Mouse (Mus musculus) midbrain, embryonic 12.5 days (tissue): Measurements from ENCODE around the gene Crb3. TPM values are rescaled to one million over a fixed set of nuclear protein-coding genes. Genes with fewer than 3 reads are reported as not detected.
A peak's percentile ranks its signal among the peaks of the same experiment; 100 is the strongest.
"Not testable (repeated sequence)": the region's sequence is repeated elsewhere in the genome, so short reads cannot be mapped to it uniquely, and the experiment has no call there.

Experiments used
- ATAC-seq: fragments of 200-750 bp; cut with Nextera tagmentation; 2 replicates; pipeline ENCODE4 v1.8.0; 2017; ENCODE audit warnings: low read depth, moderate TSS enrichment, moderate library complexity; ENCODE audit not compliant: low FRiP score
- H3K27ac ChIP-seq: fragments of 300-500 bp; sonication (generic); replicated peaks from 2 replicates; pipeline ENCODE4 v1.5.1; 2016; ENCODE audit warnings: mild to moderate bottlenecking
- H3K27me3 ChIP-seq: fragments of 300-500 bp; sonication (generic); 2 replicates; pipeline ENCODE4 v1.6.1; 2016; ENCODE audit warnings: mild to moderate bottlenecking
- H3K36me3 ChIP-seq: fragments of 300-500 bp; sonication (generic); 2 replicates; pipeline ENCODE4 v1.6.1; 2016
- H3K4me1 ChIP-seq: fragments of 300-500 bp; sonication (generic); 2 replicates; pipeline ENCODE4 v1.6.1; 2016
- H3K4me2 ChIP-seq: fragments of 300-500 bp; sonication (generic); replicated peaks from 2 replicates; pipeline ENCODE4 v1.6.1; 2016; ENCODE audit warnings: mild to moderate bottlenecking, moderate library complexity
- H3K4me3 ChIP-seq: fragments of 300-500 bp; sonication (generic); 2 replicates; pipeline ENCODE4 v1.5.1; 2016; ENCODE audit warnings: mild to moderate bottlenecking
- H3K9ac ChIP-seq: fragments of 300-500 bp; sonication (generic); replicated peaks from 2 replicates; pipeline ENCODE4 v1.6.1; 2016; ENCODE audit warnings: mild to moderate bottlenecking, moderate library complexity
- H3K9me3 ChIP-seq: fragments of 300-500 bp; sonication (generic); 2 replicates; pipeline ENCODE4 v1.6.1; 2016; ENCODE audit warnings: mild to moderate bottlenecking
- WGBS: fragments of 180-500 bp; shearing (Covaris S2); methylation state at CpG from one replicate; pipeline ENCODE4 v1.1.7; 2016; 5-methylcytosine and 5-hydroxymethylcytosine counted together
- polyA plus RNA-seq: library from polyadenylated mRNA; unstranded; fragments of >200 nt; fragmentation: Nextera tagmentation; extraction: Ambion mirVana; gene quantifications from 2 replicates; pipeline ENCODE4 v1.2.1, GENCODE M21; 2016

The Crb3 gene
- polyA plus RNA-seq, 1 experiment from 2014 or later: 1.5 TPM

DNA sequence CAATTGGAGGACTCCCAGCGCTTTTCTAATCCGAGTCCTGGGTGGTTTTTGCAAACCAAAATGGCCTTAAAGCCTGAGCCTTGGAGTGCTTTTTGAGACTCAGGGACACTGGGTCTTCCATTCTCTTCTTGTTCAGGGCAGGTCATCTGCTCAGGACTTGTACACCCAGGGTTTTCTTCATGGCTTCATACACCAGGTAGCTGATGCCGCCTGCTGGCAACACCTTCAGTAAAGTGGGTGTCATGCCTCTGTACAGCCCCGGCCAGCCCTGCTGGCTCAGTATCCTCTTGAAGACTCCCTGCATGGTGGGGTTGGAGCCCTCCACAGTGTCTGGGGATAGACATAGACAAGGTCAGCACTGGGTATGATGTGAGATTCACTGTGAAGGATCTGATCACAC is 26.1 kb upstream of the Crb3 start:
- H3K4me3 ChIP-seq: peak overlapping the region; percentile 99; the same call in 1 of the 2 replicates
- ATAC-seq: no peak
- H3K36me3 ChIP-seq: peaks cover 14% of the 10 kb centered on the region
- H3K27me3 ChIP-seq: peaks cover 8% of the 10 kb centered on the region
- H3K27ac ChIP-seq: 0 out of 2 replicates have a peak overlapping the region, but pooled peaks have one; percentile 87
- WGBS: 80% methylated on average over 4 of the region's 4 CpGs
- H3K9ac ChIP-seq: no peak overlapping the region
- H3K4me1 ChIP-seq: peaks cover 26% of the 10 kb centered on the region
- H3K9me3 ChIP-seq: no peaks in the 10 kb centered on the region
- no peak overlapping the region for H3K4me2 ChIP-seq

DNA sequence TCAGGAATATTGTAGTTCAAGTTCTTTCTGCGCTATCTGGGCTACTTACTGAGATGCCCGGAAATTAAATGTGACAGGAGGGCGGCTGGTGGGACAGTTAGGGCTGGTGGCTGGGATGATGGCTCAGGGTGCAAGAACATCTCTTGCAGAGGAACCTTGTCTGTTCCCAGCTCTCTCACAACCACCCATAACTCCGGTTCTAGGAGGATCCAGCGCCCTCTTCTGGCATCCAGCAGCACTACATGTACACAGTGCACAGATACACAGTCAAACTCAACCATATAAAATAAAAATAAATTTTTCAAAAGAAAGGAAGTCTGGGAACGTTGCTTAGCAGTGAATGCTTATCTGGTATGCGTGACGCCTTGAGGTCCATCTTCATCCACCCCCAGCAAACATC is 19.9 kb upstream of the Crb3 start:
- H3K4me2 ChIP-seq: no peak overlapping the region
- ATAC-seq: no peak
- 29% methylated on average over 8 of the region's 8 CpGs for WGBS
- H3K27ac ChIP-seq: no peak overlapping the region
- H3K9me3 ChIP-seq: no peaks in the 10 kb centered on the region
- H3K27me3 ChIP-seq: peaks cover 27% of the 10 kb centered on the region
- no peaks in the 10 kb centered on the region for H3K4me1 ChIP-seq
- no peaks in the 10 kb centered on the region for H3K36me3 ChIP-seq
- H3K4me3 ChIP-seq: no peak overlapping the region
- H3K9ac ChIP-seq: no peak overlapping the region

DNA sequence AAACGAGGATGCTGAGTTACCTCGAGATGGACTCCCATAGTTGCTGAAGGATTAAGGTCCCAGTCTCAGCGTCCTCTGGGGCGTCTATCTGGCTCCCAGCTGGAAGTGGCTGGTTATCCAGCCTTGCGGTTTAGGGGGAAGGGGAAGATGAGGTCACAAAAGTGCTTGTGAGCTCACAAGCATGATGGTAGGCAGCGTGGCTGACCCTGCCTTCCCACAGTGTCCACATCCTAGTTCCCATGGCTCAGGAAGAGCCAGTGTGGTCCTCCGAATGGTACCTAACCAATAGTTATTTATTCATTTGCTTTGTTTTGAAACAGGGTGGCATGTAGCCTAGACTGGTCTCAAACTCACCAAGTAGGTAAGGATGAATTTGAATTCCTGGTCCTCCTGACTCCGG is 17.4 kb upstream of the Crb3 start, which contains the start of gene Slc25a41:
Gene Slc25a41, minus strand, starts transcription at position 101 of the 400 bp plus-strand sequence.
- no peak for ATAC-seq
- H3K9me3 ChIP-seq: no peaks in the 10 kb centered on the region
- H3K4me2 ChIP-seq: no peak within 1 kb of the TSS
- H3K4me3 ChIP-seq: no peak within 1 kb of the TSS
- H3K27ac ChIP-seq: no peak within 1 kb of the TSS
- H3K27me3 ChIP-seq: peaks cover 28% of the 10 kb centered on the region
- 78% methylated on average over 8 of the region's 8 CpGs for WGBS
- no peak within 1 kb of the TSS for H3K9ac ChIP-seq
- no peaks in the 10 kb centered on the region for H3K4me1 ChIP-seq
- peaks cover 19% of the 10 kb centered on the region for H3K36me3 ChIP-seq

DNA sequence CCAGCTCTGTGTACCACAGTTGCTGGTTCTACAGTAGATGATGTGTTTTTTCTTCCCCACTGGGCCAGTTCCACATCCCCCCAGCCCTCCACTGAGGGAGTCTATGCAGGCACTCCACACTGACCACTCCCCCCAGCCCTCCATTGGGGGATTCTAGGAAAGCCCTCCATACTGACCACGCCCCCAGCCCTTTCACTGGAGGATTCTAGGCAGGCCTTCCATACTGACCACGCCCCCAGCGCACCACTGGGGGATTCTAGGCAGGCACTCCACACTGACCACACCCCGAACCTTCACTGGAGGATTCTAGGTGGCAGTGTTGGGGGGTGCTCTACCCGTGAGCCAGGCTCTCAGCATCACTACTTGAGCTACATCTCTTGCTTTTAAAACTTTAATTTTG is 11.5 kb upstream of the Crb3 start:
- Histone ChIP-seq H3K4me2 (no peak overlapping the region), H3K9ac (no peak overlapping the region), H3K4me1 (no peaks in the 10 kb centered on the region), H3K9me3 (no peaks in the 10 kb centered on the region), H3K4me3 (no peak overlapping the region), H3K27me3 (0 out of 2 replicates have a peak, but pooled peaks cover 4% of the 10 kb centered on the region), H3K27ac (no peak overlapping the region), H3K36me3 (peaks cover 51% of the 10 kb centered on the region)
- peak; percentile 36; the same call in 1 of the 2 replicates for ATAC-seq
- WGBS: 29% methylated on average over 5 of the region's 5 CpGs

DNA sequence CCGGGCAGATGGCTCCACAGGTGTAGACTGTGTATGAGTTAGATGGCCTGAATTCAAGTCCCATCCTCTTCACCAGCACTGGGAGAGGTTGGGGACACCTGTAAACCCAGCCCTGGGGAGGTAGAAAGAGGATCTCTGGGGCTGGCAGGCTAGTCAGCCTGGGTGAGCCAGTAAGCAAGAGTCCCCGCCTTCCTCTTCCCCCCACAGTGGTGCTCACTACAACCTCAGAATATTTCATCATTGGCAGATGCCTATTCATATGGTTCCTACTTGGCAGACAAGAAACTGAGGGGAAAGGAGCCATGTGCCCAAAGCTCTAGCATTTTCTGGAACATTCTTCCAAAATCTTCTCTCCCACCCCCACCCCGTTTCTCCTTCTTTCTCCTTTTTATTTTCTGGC is 10.1 kb upstream of the Crb3 start:
- Histone ChIP-seq H3K9ac (no peak overlapping the region), H3K36me3 (peaks cover 64% of the 10 kb centered on the region), H3K27me3 (0 out of 2 replicates have a peak, but pooled peaks cover 4% of the 10 kb centered on the region), H3K4me3 (no peak overlapping the region), H3K4me1 (no peaks in the 10 kb centered on the region), H3K27ac (no peak overlapping the region), H3K4me2 (no peak overlapping the region), H3K9me3 (no peaks in the 10 kb centered on the region)
- no peak for ATAC-seq
- 98% methylated on average over 3 of the region's 3 CpGs for WGBS

DNA sequence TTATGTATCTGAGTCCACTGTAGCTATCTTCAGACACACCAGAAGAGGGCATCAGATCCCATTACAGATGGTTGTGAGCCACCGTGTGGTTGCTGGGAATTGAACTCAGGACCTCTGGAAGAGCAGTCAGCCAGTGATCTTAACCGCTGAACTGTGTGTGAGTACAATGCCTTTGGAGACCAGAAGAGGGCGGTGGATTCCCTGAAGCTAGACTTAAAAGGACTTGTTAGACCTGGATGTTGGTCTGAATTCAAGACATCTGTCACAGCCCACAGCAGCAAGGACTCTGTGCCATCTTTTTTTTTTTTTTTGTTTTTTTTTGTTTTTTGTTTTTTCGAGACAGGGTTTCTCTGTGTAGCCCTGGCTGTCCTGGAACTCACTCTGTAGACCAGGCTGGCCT is 7.2 kb upstream of the Crb3 start:
- H3K9ac ChIP-seq, H3K27me3 ChIP-seq, H3K9me3 ChIP-seq, H3K27ac ChIP-seq, ATAC-seq, H3K4me3 ChIP-seq, H3K4me2 ChIP-seq, H3K4me1 ChIP-seq: not testable (repeated sequence)
- 81% methylated on average over 4 of the region's 4 CpGs for WGBS
- peaks cover 68% of the 10 kb centered on the region for H3K36me3 ChIP-seq

DNA sequence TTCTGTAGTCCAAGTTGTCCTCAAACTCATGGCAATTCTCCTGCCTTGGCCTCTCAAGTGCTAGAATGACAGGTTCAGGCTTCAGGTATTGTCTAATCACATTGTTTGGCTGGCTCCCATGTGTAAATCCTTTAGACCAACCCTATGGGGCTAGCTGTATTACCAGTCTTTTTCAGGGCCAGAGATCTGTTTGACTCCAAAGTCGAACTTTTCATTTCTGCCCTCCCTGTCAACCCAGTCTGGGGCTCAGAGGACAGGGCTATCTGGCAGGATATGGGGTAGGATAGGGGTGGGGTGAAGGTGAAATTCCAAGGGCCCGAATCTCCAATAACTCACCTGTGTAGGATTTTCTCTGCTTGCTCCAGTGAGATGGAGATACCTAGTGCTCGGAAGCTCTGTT is 2.7 kb upstream of the Crb3 start:
- ATAC-seq: no peak
- no peak overlapping the region for H3K9ac ChIP-seq
- H3K27ac ChIP-seq: no peak overlapping the region
- H3K27me3 ChIP-seq: peaks cover 5% of the 10 kb centered on the region
- H3K36me3 ChIP-seq: peaks cover 52% of the 10 kb centered on the region
- 88% methylated on average over 3 of the region's 3 CpGs for WGBS
- H3K4me1 ChIP-seq: peaks cover 21% of the 10 kb centered on the region
- H3K9me3 ChIP-seq: no peaks in the 10 kb centered on the region
- H3K4me3 ChIP-seq: no peak overlapping the region
- H3K4me2 ChIP-seq: no peak overlapping the region

DNA sequence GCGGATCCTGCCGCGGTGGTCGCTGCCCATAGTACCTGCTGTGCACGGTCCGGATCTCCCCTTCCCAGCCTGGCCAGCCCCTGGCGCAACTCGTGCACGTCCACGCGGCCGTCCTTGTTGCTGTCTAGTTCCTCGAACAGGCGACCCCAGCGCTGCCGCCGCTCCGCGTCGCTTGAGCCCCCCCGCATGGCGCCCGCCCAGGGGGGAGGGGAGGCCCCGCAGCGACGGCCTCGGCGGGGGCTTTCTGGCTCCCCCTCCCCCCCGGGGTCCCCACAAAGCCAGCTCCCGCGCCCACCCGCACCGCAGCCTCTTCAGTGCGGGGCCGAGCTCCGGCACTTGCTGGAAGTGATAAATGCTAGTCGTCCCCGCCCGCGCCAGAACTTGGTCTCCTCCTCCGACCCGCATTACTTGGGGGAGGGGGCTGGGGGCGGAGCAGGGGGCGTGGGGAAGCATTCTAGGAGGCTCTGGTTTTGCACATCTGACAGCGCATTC is 627 bp downstream of the Crb3 start, which contains the start of gene Slc25a23:
Gene Slc25a23, minus strand, starts transcription at position 378 of the 492 bp plus-strand sequence.
- Histone ChIP-seq H3K4me2 (peak within 1 kb of the TSS; percentile 83), H3K4me3 (peak within 1 kb of the TSS; percentile 79), H3K4me1 (peaks cover 30% of the 10 kb centered on the region), H3K9me3 (no peaks in the 10 kb centered on the region), H3K27me3 (peaks cover 35% of the 10 kb centered on the region), H3K9ac (peak within 1 kb of the TSS; percentile 77), H3K27ac (peak within 1 kb of the TSS; percentile 84), H3K36me3 (peaks cover 21% of the 10 kb centered on the region; the same call in 1 of the 2 replicates)
- under 1% methylated on average over 22 of the region's 45 CpGs for WGBS
- peak; percentile 73 for ATAC-seq

DNA sequence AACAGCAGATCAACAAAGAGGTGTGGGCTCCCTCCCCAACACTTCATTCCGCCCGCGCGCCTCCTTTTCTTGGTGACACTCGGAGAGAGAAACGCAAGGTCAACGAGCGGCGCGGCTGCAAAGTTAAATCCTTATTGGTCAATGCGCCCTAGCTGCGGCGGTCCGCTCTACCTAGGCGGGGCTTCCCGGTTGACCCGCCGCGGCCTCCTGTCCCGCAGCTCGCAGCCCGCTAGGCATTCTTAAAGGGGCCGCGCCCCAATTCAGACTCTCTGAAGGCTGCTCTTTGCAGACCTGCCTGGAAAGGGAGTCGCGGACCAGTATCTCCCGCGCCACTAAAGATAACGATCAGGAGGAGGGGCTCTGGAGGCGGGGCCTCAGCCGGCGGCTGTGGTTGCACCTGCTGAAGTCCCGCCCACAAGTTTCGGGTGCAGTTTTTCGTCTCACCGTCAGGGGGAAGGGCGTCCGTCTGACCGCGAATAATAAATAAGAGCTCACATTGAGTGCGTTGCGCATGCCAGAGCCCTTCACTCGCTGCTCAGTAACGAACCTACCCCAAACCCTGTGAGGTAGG is 1.4 kb downstream of the Crb3 start:
- peak overlapping the region; percentile 83 for H3K4me2 ChIP-seq
- H3K27ac ChIP-seq: peak overlapping the region; percentile 84
- H3K9me3 ChIP-seq: no peaks in the 10 kb centered on the region
- ATAC-seq: peak; percentile 91
- peak overlapping the region; percentile 79 for H3K4me3 ChIP-seq
- peaks cover 13% of the 10 kb centered on the region; the same call in 1 of the 2 replicates for H3K36me3 ChIP-seq
- H3K27me3 ChIP-seq: peaks cover 41% of the 10 kb centered on the region
- under 1% methylated on average over 44 of the region's 44 CpGs for WGBS
- H3K9ac ChIP-seq: peak overlapping the region; percentile 77
- peaks cover 30% of the 10 kb centered on the region for H3K4me1 ChIP-seq

DNA sequence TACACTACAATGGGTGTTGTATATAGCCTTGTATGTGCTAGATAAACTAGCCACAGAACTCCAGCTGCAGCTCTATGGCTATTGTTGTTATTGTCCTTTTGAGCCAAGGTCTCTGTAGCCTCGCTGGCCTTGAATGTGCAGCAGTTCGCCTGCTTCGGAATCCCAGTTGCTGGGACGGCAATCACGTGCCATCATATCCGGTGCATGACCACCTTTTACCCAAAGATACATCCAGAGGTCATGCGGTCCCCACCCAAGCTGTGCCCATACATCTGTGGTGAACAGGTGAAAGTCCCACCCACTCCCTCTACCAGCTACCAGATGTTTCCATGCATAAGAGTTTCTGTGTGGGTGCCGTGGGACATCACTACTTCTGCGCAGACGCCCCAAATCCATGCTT is 2.2 kb downstream of the Crb3 start:
- Histone ChIP-seq H3K4me2 (peak overlapping the region; percentile 83), H3K36me3 (peaks cover 7% of the 10 kb centered on the region; the same call in 1 of the 2 replicates), H3K9ac (no peak overlapping the region), H3K27me3 (peaks cover 43% of the 10 kb centered on the region), H3K27ac (no peak overlapping the region), H3K4me1 (peaks cover 30% of the 10 kb centered on the region), H3K9me3 (no peaks in the 10 kb centered on the region), H3K4me3 (peak overlapping the region; percentile 79)
- WGBS: 44% methylated on average over 10 of the region's 10 CpGs
- no peak for ATAC-seq

DNA sequence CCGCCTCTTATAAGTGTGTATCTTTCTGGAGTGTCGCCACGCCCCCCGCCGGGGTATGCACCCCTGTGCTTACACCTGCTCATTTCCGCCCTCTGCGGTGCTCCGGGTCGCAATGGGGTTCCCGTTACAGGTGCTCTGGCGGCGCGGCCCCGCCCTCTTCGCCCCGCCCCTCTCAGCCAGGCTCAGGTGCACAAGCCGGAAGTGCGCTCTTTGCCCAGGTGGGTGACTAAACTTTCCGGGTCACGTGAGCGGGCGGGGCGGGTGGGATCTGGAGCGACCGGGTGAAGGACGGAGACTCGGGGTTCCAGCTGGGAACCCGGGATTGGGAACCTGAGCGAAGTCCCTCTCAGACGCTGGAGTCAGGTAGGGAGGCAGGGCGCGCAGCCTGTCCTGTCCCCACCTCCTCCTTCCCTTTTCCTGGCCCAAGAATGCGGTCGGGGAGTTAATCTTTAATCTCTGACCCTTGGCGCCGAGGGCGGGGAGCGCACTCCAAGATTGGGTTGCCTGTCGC is 3.2 kb downstream of the Crb3 start:
- H3K4me2 ChIP-seq: peak overlapping the region; percentile 43
- H3K9me3 ChIP-seq: no peaks in the 10 kb centered on the region
- H3K4me3 ChIP-seq: peak overlapping the region; percentile 31
- H3K27me3 ChIP-seq: peaks cover 43% of the 10 kb centered on the region
- peaks cover 3% of the 10 kb centered on the region; the same call in 1 of the 2 replicates for H3K36me3 ChIP-seq
- no peak overlapping the region for H3K27ac ChIP-seq
- no peak for ATAC-seq
- 0 out of 2 replicates have a peak overlapping the region, but pooled peaks have one; percentile 21 for H3K9ac ChIP-seq
- H3K4me1 ChIP-seq: peaks cover 30% of the 10 kb centered on the region
- whole genome bisulfite sequencing: 2% methylated on average over 39 of the region's 39 CpGs

DNA sequence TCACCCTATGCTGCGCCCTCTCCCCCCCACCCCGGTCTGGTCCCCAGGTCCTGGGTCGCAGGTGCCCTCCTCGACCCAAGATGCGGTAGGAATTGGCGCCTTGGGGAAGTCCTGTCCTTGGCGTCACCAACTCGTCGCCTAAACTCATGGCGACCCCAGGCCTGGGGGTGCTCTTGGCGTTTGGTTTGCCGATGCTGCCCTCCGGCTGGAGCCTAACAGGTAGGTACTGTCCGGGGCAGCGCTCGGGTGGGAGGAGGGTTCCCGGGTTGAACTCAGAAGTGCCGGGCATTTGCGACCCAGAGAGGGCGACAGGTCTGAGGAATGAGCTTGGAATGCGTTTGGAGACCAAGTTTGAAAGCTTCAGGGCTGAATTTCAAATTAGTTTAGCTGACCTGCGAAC is 3.6 kb downstream of the Crb3 start:
- Histone ChIP-seq H3K36me3 (no peaks in the 10 kb centered on the region), H3K9me3 (no peaks in the 10 kb centered on the region), H3K4me3 (peak overlapping the region; percentile 31), H3K27me3 (peaks cover 43% of the 10 kb centered on the region), H3K4me1 (peaks cover 30% of the 10 kb centered on the region), H3K27ac (no peak overlapping the region), H3K4me2 (peak overlapping the region; percentile 43), H3K9ac (no peak overlapping the region)
- no peak for ATAC-seq
- WGBS: 1% methylated on average over 22 of the region's 22 CpGs
